In the genomic region with DNA sequence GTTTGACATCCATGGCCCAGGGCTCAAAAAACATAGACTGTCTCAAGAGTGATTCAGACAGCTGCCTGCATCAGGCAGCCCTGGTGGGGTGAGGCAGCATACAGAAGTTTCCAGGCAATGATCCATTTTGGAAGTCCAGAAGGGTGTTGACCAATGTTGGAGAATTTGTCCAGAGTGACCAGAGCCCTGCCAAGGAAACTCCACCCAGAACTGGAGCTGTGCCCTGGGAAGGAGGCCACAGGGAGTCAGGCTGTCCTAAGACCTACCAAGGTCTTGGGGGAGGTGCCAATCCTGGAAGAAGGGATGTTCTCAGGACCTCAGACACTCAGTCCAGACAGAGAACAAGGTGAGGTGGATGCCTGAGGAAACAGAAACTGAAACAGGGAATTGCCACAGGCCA, we compare ENCODE assay signal across 13 mouse cellular contexts.
A peak's percentile ranks its signal among the peaks of the same experiment; 100 is the strongest.
DNase-seq lines count a peak whose midpoint lies in the region; ATAC-seq lines count a peak whose summit lies in the region.
"Had no signal": no experiment of that assay in that cellular context is flagged by ENCODE, and none has a peak within 500 bp of the region (broad histone marks: within the 10 kb centered on the region; RNA-seq: fewer than 3 reads in every experiment).

No protein-coding gene starts in this region.

- no peak overlapping the region for H3K9ac ChIP-seq in heart, embryonic 12.5 days
- H3K9ac ChIP-seq: embryonic facial prominence, embryonic 13.5 days; intestine, embryonic 15.5 days; liver, embryonic 13.5 days had no signal

- 0 out of 2 replicates have a peak, but pooled peaks cover 2% of the 10 kb centered on the region for H3K4me1 ChIP-seq in heart, embryonic 12.5 days (replicated peaks)
- H3K4me1 ChIP-seq: liver, embryonic 13.5 days had no signal

- peak; percentile 93 to 96 for DNase-seq in heart, adult 18-20 months
- peak; percentile 69 for DNase-seq in adrenal gland, adult 2 months
- DNase-seq in heart, adult 8-10 months (ENCODE audit: low spot score): peak; percentile 93
- DNase-seq in lung, postnatal 10 days: peak; percentile 81
- no peak for DNase-seq in right cerebral cortex, postnatal 10 days (ENCODE audit: low spot score in 2 of 2)
- DNase-seq in embryo, embryonic 10 days (ENCODE audit: low spot score): no peak
- DNase-seq in layer of hippocampus, postnatal 10 days (ENCODE audit: low spot score in 2 of 2): no peak
- DNase-seq: cerebellum, adult 11-12 months; liver, embryonic 13.5 days had no signal

- H3K27me3 ChIP-seq in heart, embryonic 12.5 days (replicated peaks): no peaks in the 10 kb centered on the region
- H3K27me3 ChIP-seq: embryonic facial prominence, embryonic 13.5 days; intestine, embryonic 15.5 days; liver, embryonic 13.5 days had no signal

- no peak overlapping the region for H3K4me3 ChIP-seq in heart, embryonic 12.5 days
- H3K4me3 ChIP-seq: embryonic facial prominence, embryonic 13.5 days; intestine, embryonic 15.5 days; liver, embryonic 13.5 days had no signal

- H3K9me3 ChIP-seq in heart, embryonic 12.5 days (replicated peaks): peaks cover 6% of the 10 kb centered on the region
- H3K9me3 ChIP-seq: embryonic facial prominence, embryonic 13.5 days; intestine, embryonic 15.5 days; liver, embryonic 13.5 days had no signal

- H3K36me3 ChIP-seq in heart, embryonic 12.5 days: no peaks in the 10 kb centered on the region
- H3K36me3 ChIP-seq: embryonic facial prominence, embryonic 13.5 days; intestine, embryonic 15.5 days; liver, embryonic 13.5 days had no signal

- no peak overlapping the region for H3K4me2 ChIP-seq in heart, embryonic 12.5 days
- H3K4me2 ChIP-seq: embryonic facial prominence, embryonic 13.5 days; intestine, embryonic 15.5 days; liver, embryonic 13.5 days had no signal

- no peak for ATAC-seq in heart, embryonic 12.5 days (ENCODE audit: insufficient number of reproducible peaks, low FRiP score)
- ATAC-seq: intestine, embryonic 15.5 days; midbrain, embryonic 16.5 days had no signal

- H3K27ac ChIP-seq in heart, embryonic 12.5 days (ENCODE audit: poor library complexity, severe bottlenecking): no peak overlapping the region
- H3K27ac ChIP-seq: embryonic facial prominence, embryonic 13.5 days; intestine, embryonic 15.5 days; liver, embryonic 13.5 days had no signal

Comparison
In these comparisons a context has a peak if more than half of its experiments do, and no peak if none do; other contexts are left out.
1. DNase-seq: peak in heart, adult 18-20 months (2 of 2), adrenal gland, adult 2 months (single experiment), heart, adult 8-10 months (single experiment) and lung, postnatal 10 days (single experiment); none in right cerebral cortex, postnatal 10 days (0 of 2), embryo, embryonic 10 days (single experiment) and layer of hippocampus, postnatal 10 days (0 of 2).